In the genomic region with DNA sequence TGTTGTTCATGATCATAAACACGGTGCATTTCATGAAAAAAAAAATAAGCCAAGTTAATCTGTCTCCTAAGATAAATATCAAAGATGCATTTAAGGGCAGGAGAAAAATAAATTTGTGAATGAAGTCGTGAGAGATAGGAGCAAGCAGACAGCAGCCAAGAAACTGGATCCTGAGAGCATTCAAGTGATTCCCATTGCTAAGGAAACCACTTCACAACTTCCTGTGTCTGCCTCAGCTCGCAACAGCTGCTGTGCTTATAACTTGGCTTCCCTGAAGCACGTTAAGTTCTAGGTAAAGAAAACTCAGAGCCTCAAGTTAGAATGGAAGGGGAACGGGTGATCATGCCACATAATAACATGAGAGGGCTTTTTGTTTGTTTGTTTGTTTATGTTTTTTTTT, we compare ENCODE assay signal across 21 mouse cellular contexts.
DNase-seq lines count a peak whose midpoint lies in the region; ATAC-seq lines count a peak whose summit lies in the region.
"Had no signal": no experiment of that assay in that cellular context is flagged by ENCODE, and none has a peak within 500 bp of the region (broad histone marks: within the 10 kb centered on the region; RNA-seq: fewer than 3 reads in every experiment).

No protein-coding gene starts in this region.

- intact Hi-C loops in left cerebral cortex, postnatal 14 days (cut with DNase I): no loop called here
- intact Hi-C loops in left cerebral cortex, postnatal 36 days (cut with DNase I): no loop called here

- no peak overlapping the region for H3K4me2 ChIP-seq in heart, embryonic 11.5 days
- H3K4me2 ChIP-seq: midbrain, embryonic 12.5 days had no signal

- no peak overlapping the region for H3K27ac ChIP-seq in heart, embryonic 11.5 days (ENCODE audit: low read depth, low read length)
- H3K27ac ChIP-seq: heart, adult 2 months; hindbrain, embryonic 10.5 days; hindbrain, postnatal 0 days; midbrain, embryonic 12.5 days had no signal

- H3K27me3 ChIP-seq in heart, embryonic 11.5 days (ENCODE audit: control insufficient read depth, insufficient read depth, low read length): no peaks in the 10 kb centered on the region
- H3K27me3 ChIP-seq: midbrain, embryonic 12.5 days had no signal

- ATAC-seq in heart, embryonic 11.5 days (replicated peaks; ENCODE audit: insufficient number of reproducible peaks, low FRiP score, low TSS enrichment): no peak
- ATAC-seq: hindbrain, postnatal 0 days had no signal

- H3K9me3 ChIP-seq in heart, embryonic 11.5 days (replicated peaks; ENCODE audit: control insufficient read depth, low read length): no peaks in the 10 kb centered on the region
- H3K9me3 ChIP-seq: hindbrain, embryonic 10.5 days; midbrain, embryonic 12.5 days had no signal

- H3K9ac ChIP-seq in heart, embryonic 11.5 days (ENCODE audit: low read depth, low read length): no peak overlapping the region
- H3K9ac ChIP-seq: midbrain, embryonic 12.5 days had no signal

- H3K36me3 ChIP-seq in heart, embryonic 11.5 days (ENCODE audit: control insufficient read depth, insufficient read depth, low read length): no peaks in the 10 kb centered on the region
- H3K36me3 ChIP-seq: hindbrain, embryonic 10.5 days; midbrain, embryonic 12.5 days had no signal

- peak; percentile 10 for DNase-seq in embryo, embryonic 10 days (ENCODE audit: low spot score)
- no peak for DNase-seq in embryo, embryonic 10.5 days (ENCODE audit: low spot score)
- peak; percentile 29 to 44 for DNase-seq in heart, adult 9 months (ENCODE audit: low spot score in 2 of 2)
- peak; percentile 18 to 77 for DNase-seq in left cerebral cortex, postnatal 14 days (ENCODE audit: low spot score in 2 of 2)
- DNase-seq in left cerebral cortex, postnatal 36 days (ENCODE audit: low spot score in 2 of 2): no peak
- DNase-seq in right cerebral cortex, adult 18-20 months: peak; percentile 6
- no peak for DNase-seq in right cerebral cortex, postnatal 14 days
- DNase-seq: adrenal gland, adult 8-10 months; embryo, embryonic 11 days; gastrocnemius, postnatal 10 days; kidney, adult 8-10 months; kidney, postnatal 25 days; liver; retina, postnatal 1 day; spleen, adult 18-20 months; thymus, postnatal 36 days had no signal

- no peak overlapping the region for H3K4me3 ChIP-seq in heart, embryonic 11.5 days (ENCODE audit: low read depth, low read length)
- H3K4me3 ChIP-seq: heart, adult 2 months; hindbrain, embryonic 10.5 days; midbrain, embryonic 12.5 days had no signal

- 56% methylated on average over 5 of the region's 5 CpGs for WGBS in heart, embryonic 11.5 days (ENCODE audit: insufficient replicate concordance)

- H3K4me1 ChIP-seq in heart, embryonic 11.5 days (ENCODE audit: control insufficient read depth, insufficient read depth, low read length): no peaks in the 10 kb centered on the region
- H3K4me1 ChIP-seq: midbrain, embryonic 12.5 days had no signal

Comparison
In these comparisons a context has a peak if more than half of its experiments do, and no peak if none do; other contexts are left out.
1. DNase-seq: peak in embryo, embryonic 10 days (single experiment), heart, adult 9 months (2 of 2), left cerebral cortex, postnatal 14 days (2 of 2) and right cerebral cortex, adult 18-20 months (single experiment); none in embryo, embryonic 10.5 days (single experiment), left cerebral cortex, postnatal 36 days (0 of 2) and right cerebral cortex, postnatal 14 days (single experiment).